Mouse (Mus musculus) lung, postnatal 0 days (tissue): ENCODE data around the gene Magi1. TPM values are rescaled to one million over a fixed set of nuclear protein-coding genes. Genes with fewer than 3 reads are reported as not detected.

ENCODE experiments used
- ATAC-seq: fragments of 200-750 bp; cut with Nextera tagmentation; 2 replicates; pipeline ENCODE4 v1.8.0; 2017; ENCODE audit warnings: moderate library complexity
- DNase-seq: peaks from one replicate; pipeline ENCODE4 v3.0.0-alpha.2; 2016; ENCODE audit warnings: low spot score
- H3K27ac ChIP-seq: fragments of 300-500 bp; sonication (generic); 2 replicates; pipeline ENCODE4 v1.5.1; 2014; ENCODE audit warnings: antibody characterized with exemption, mild to moderate bottlenecking, low read length, mixed read lengths
- H3K27me3 ChIP-seq: fragments of 300-500 bp; sonication (generic); replicated peaks from 2 replicates; pipeline ENCODE4 v1.6.1; 2014; ENCODE audit warnings: low read length, mixed read lengths; ENCODE audit not compliant: insufficient read depth
- H3K36me3 ChIP-seq: fragments of 300-500 bp; sonication (generic); 2 replicates; pipeline ENCODE4 v1.6.1; 2014; ENCODE audit warnings: low read length, mixed read lengths; ENCODE audit not compliant: insufficient read depth
- H3K4me1 ChIP-seq: fragments of 300-500 bp; sonication (generic); 2 replicates; pipeline ENCODE4 v1.6.1; 2014; ENCODE audit warnings: antibody characterized with exemption, low read depth, low read length, mixed read lengths; ENCODE audit not compliant: insufficient read depth
- H3K4me2 ChIP-seq: fragments of 300-500 bp; sonication (generic); replicated peaks from 2 replicates; pipeline ENCODE4 v1.6.1; 2014; ENCODE audit warnings: low read depth, mild to moderate bottlenecking, low read length, moderate library complexity, mixed read lengths
- H3K4me3 ChIP-seq: fragments of 300-500 bp; sonication (generic); 2 replicates; pipeline ENCODE4 v1.5.1; 2014; ENCODE audit warnings: low read depth, low read length
- H3K9ac ChIP-seq: fragments of 300-500 bp; sonication (generic); replicated peaks from 2 replicates; pipeline ENCODE4 v1.6.1; 2014; ENCODE audit warnings: low read depth, mild to moderate bottlenecking
- H3K9me3 ChIP-seq: fragments of 300-500 bp; sonication (generic); 2 replicates; pipeline ENCODE4 v1.6.1; 2016; ENCODE audit warnings: low read length, mixed read lengths
- CTCF ChIP-seq: IDR thresholded peaks from 2 replicates; pipeline ENCODE4 v1.5.1; 2016; ENCODE audit warnings: antibody characterized with exemption, mild to moderate bottlenecking
- EP300 ChIP-seq: IDR thresholded peaks from 2 replicates; pipeline ENCODE4 v1.6.1; 2016; ENCODE audit warnings: antibody characterized with exemption, mild to moderate bottlenecking, control low read depth
- WGBS: fragments of 180-500 bp; shearing (Covaris S2); extraction: QIAGEN DNeasy Blood & Tissue Kit; methylation state at CpG from one replicate; pipeline ENCODE4 v1.1.7; 2014; 5-methylcytosine and 5-hydroxymethylcytosine counted together
- polyA plus RNA-seq: library from polyadenylated mRNA; unstranded; fragments of >200 nt; fragmentation: Nextera tagmentation; extraction: Ambion mirVana; gene quantifications from 2 replicates; pipeline ENCODE4 v1.2.1, GENCODE M21; 2015

Magi1 gene
- polyA plus RNA-seq, 1 experiment from 2014 or later, result 10.7 TPM

DNA sequence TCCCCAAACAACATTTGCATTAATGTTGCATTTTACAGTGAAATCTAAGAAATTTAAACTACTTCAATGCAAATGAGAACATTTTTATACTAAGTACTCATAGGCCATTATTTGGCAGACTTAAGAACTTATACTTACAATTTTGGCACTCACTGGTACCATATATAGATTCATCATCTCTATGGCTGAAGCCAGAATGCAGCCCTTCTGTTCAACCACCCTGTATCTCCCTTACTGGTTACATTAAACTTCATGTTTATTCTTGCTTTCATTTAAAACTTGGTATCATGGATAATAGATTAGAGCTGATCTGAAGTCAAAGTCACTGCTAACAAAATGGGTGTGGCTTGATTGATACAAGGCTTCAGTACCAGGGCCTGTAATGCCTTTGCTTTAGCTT is 171.9 kb downstream of the Magi1 start:
- Histone ChIP-seq H3K9me3 (no peaks in the 10 kb centered on the region), H3K4me2 (no peak overlapping the region), H3K27ac (no peak overlapping the region), H3K36me3 (no peaks in the 10 kb centered on the region), H3K27me3 (no peaks in the 10 kb centered on the region), H3K9ac (no peak overlapping the region), H3K4me3 (no peak overlapping the region), H3K4me1 (no peaks in the 10 kb centered on the region)
- TF ChIP-seq CTCF (no peak), EP300 (no peak)
- DNase-seq (no peak), ATAC-seq (no peak)

- no peaks in the 10 kb centered on the region for H3K9me3 ChIP-seq
- WGBS, result 17% methylated on average over 11 of the region's 11 CpGs
- TF ChIP-seq CTCF, result no peak
- TF ChIP-seq EP300, result 0 out of 2 replicates have a peak, but pooled peaks have one; percentile 26
- H3K9ac ChIP-seq, result no peak overlapping the region
- DNase-seq, result peak; percentile 77
- peak; percentile 57 for ATAC-seq
- H3K27me3 ChIP-seq, result no peaks in the 10 kb centered on the region
- H3K27ac ChIP-seq, result no peak overlapping the region
- no peaks in the 10 kb centered on the region for H3K4me1 ChIP-seq
- no peaks in the 10 kb centered on the region for H3K36me3 ChIP-seq
- H3K4me2 ChIP-seq, result no peak overlapping the region
- no peak overlapping the region for H3K4me3 ChIP-seq
Observed at GRCm38 (mm10) chr6:94107401-94108107, 176.2 kb downstream of the Magi1 start.

DNA sequence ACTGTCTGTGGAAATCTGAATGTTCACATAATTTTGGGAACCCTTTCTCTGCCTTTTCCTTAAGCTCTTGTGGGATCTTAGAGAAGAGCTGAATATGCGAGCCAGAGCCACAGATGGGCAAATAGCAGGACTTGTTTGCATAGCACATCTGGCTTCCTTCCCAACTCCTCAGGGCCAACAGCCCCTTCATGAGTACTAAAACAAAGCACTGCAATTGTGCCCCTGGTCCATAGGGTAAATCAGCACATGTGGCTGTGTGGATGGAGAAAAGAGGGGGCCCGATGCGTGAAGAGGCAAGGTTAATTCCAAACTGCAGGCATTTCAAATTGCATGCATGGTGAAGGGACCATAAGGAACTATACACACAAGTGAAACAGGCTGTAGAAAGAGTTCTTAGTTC is 180.1 kb downstream of the Magi1 start:
- no peak overlapping the region for H3K4me2 ChIP-seq
- no peaks in the 10 kb centered on the region for H3K36me3 ChIP-seq
- no peaks in the 10 kb centered on the region for H3K9me3 ChIP-seq
- H3K4me3 ChIP-seq, result no peak overlapping the region
- H3K9ac ChIP-seq, result no peak overlapping the region
- 48% methylated on average over 3 of the region's 3 CpGs for WGBS
- 0 out of 2 replicates have a peak, but pooled peaks cover 3% of the 10 kb centered on the region for H3K4me1 ChIP-seq
- no peak for TF ChIP-seq EP300
- TF ChIP-seq CTCF, result no peak
- DNase-seq (no peak), ATAC-seq (no peak)
- no peaks in the 10 kb centered on the region for H3K27me3 ChIP-seq
- H3K27ac ChIP-seq, result no peak overlapping the region

DNA sequence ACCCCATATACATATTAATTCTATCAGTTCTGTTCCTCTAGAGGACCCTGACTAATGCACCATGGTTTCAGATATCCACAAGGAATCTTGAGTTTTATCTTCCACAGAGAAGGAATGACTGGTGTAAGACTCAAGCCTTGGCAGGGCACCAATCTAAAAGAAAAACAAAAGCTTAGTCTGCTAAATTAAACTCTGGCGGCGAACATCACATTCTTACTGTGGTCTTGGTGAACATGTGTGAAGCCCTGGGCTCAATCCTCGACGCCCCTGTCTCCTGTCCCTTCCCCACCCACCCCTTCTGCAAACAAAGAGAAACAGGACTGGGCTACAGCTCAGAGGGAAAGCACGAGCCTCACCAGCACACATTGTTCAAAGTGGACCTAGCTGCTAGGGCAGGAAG is 182.5 kb downstream of the Magi1 start:
- Histone ChIP-seq H3K36me3 (no peaks in the 10 kb centered on the region), H3K27ac (no peak overlapping the region), H3K9me3 (no peaks in the 10 kb centered on the region), H3K27me3 (no peaks in the 10 kb centered on the region), H3K4me3 (no peak overlapping the region), H3K9ac (no peak overlapping the region), H3K4me2 (no peak overlapping the region), H3K4me1 (0 out of 2 replicates have a peak, but pooled peaks cover 3% of the 10 kb centered on the region)
- TF ChIP-seq CTCF, result no peak
- DNase-seq, result no peak
- ATAC-seq, result no peak
- 10% methylated on average over 5 of the region's 5 CpGs for WGBS

- Histone ChIP-seq H3K4me3 (no peak overlapping the region), H3K9me3 (no peaks in the 10 kb centered on the region), H3K27ac (no peak overlapping the region), H3K9ac (no peak overlapping the region), H3K4me2 (no peak overlapping the region), H3K4me1 (no peaks in the 10 kb centered on the region), H3K36me3 (no peaks in the 10 kb centered on the region), H3K27me3 (no peaks in the 10 kb centered on the region)
- TF ChIP-seq EP300, result no peak
- WGBS, result 57% methylated on average over 4 of the region's 4 CpGs
- ATAC-seq (peak; percentile 40; the same call in 1 of the 2 replicates), DNase-seq (no peak)
Observed at GRCm38 (mm10) chr6:94094924-94095685, 188.6 kb downstream of the Magi1 start.

- no peaks in the 10 kb centered on the region for H3K9me3 ChIP-seq
- WGBS, result 60% methylated on average over 7 of the region's 8 CpGs
- H3K27ac ChIP-seq, result no peak overlapping the region
- TF ChIP-seq EP300 (no peak), CTCF (no peak)
- no peak overlapping the region for H3K4me3 ChIP-seq
- no peak overlapping the region for H3K9ac ChIP-seq
- no peaks in the 10 kb centered on the region for H3K36me3 ChIP-seq
- H3K27me3 ChIP-seq, result no peaks in the 10 kb centered on the region
- ATAC-seq (no peak), DNase-seq (no peak)
- no peak overlapping the region for H3K4me2 ChIP-seq
- no peaks in the 10 kb centered on the region for H3K4me1 ChIP-seq
Observed at GRCm38 (mm10) chr6:94092969-94093597, 190.6 kb downstream of the Magi1 start.
